Mouse (Mus musculus) kidney, adult 2 months (tissue): Measurements from ENCODE around the gene Zfp609.

Source experiments
- CTCF ChIP-seq: fragments of 200-500 bp; conservative IDR thresholded peaks from 2 replicates; pipeline ENCODE4 v1.5.1; 2011; ENCODE audit warnings: low read depth, mild to moderate bottlenecking, control low read depth, low read length, moderate library complexity, mixed read lengths; ENCODE audit not compliant: insufficient read depth, insufficient read length
- POLR2A ChIP-seq: fragments of 200-500 bp; IDR thresholded peaks from one replicate; pipeline ENCODE4 v1.6.1; 2011; ENCODE audit warnings: low read depth, low read length, control low read depth

GRCm38 (mm10) chr9:65850203-65850602 is 22.8 kb upstream of the Zfp609 start:
- TF ChIP-seq CTCF (no peak), POLR2A (no peak)
